Mouse (Mus musculus) hindbrain, postnatal 0 days (tissue): ENCODE results near the gene Tomm22. TPM values are rescaled to one million over a fixed set of nuclear protein-coding genes. Genes with fewer than 3 reads are reported as not detected.

Experiments
- ATAC-seq: fragments of 200-750 bp; cut with Nextera tagmentation; 2 replicates; pipeline ENCODE4 v1.8.0; 2017; ENCODE audit warnings: mild to moderate bottlenecking, moderate TSS enrichment, moderate library complexity
- DNase-seq: peaks from one replicate; pipeline ENCODE4 v3.0.0-alpha.2; 2015; ENCODE audit warnings: low spot score
- H3K27ac ChIP-seq: fragments of 300-500 bp; sonication (generic); 2 replicates; pipeline ENCODE4 v1.5.1; 2014; ENCODE audit warnings: mild to moderate bottlenecking
- H3K27me3 ChIP-seq: fragments of 300-500 bp; sonication (generic); 2 replicates; pipeline ENCODE4 v1.6.1; 2014; ENCODE audit warnings: low read length, mixed read lengths; ENCODE audit not compliant: insufficient read depth
- H3K36me3 ChIP-seq: fragments of 300-500 bp; sonication (generic); 2 replicates; pipeline ENCODE4 v1.6.1; 2014; ENCODE audit warnings: low read length, mixed read lengths; ENCODE audit not compliant: insufficient read depth
- H3K4me1 ChIP-seq: fragments of 300-500 bp; sonication (generic); 2 replicates; pipeline ENCODE4 v1.6.1; 2014; ENCODE audit warnings: antibody characterized with exemption, low read length, mixed read lengths; ENCODE audit not compliant: insufficient read depth
- H3K4me2 ChIP-seq: fragments of 300-500 bp; sonication (generic); 2 replicates; pipeline ENCODE4 v1.6.1; 2014; ENCODE audit warnings: low read depth, mild to moderate bottlenecking, low read length, moderate library complexity, mixed read lengths
- H3K4me3 ChIP-seq: fragments of 300-500 bp; sonication (generic); 2 replicates; pipeline ENCODE4 v1.5.1; 2014; ENCODE audit warnings: low read length
- H3K9ac ChIP-seq: fragments of 300-500 bp; sonication (generic); replicated peaks from 2 replicates; pipeline ENCODE4 v1.6.1; 2014; ENCODE audit warnings: mild to moderate bottlenecking, low read length, moderate library complexity, mixed read lengths
- H3K9me3 ChIP-seq: fragments of 300-500 bp; sonication (generic); 2 replicates; pipeline ENCODE4 v1.6.1; 2016; ENCODE audit warnings: low read length, mixed read lengths
- CTCF ChIP-seq: IDR thresholded peaks from 2 replicates; pipeline ENCODE4 v1.5.1; 2016; ENCODE audit warnings: antibody characterized with exemption, control low read depth, low read depth
- WGBS: fragments of 180-500 bp; shearing (Covaris S2); extraction: QIAGEN DNeasy Blood & Tissue Kit; methylation state at CpG from one replicate; pipeline ENCODE4 v1.1.7; 2014; 5-methylcytosine and 5-hydroxymethylcytosine counted together
- polyA plus RNA-seq: library from polyadenylated mRNA; unstranded; fragments of >200 nt; fragmentation: Nextera tagmentation; extraction: Ambion mirVana; gene quantifications from 2 replicates; pipeline ENCODE4 v1.2.1, GENCODE M21; 2015
- total RNA-seq: library from RNA; depleted of rRNA; stranded (reverse); fragments of >200 nt; gene quantifications from 2 replicates; pipeline ENCODE4 v1.2.3, GENCODE M21; 2014

Gene Tomm22
- total and polyA plus RNA-seq, 2 experiments from 2014 or later: 149 to 241 TPM

GRCm38 (mm10) chr15:79656451-79656850 is 14.2 kb upstream of the Tomm22 start:
- Histone ChIP-seq H3K27ac (no peak overlapping the region), H3K4me2 (no peak overlapping the region), H3K36me3 (no peaks in the 10 kb centered on the region), H3K27me3 (no peaks in the 10 kb centered on the region), H3K9me3 (no peaks in the 10 kb centered on the region), H3K4me1 (peaks cover 4% of the 10 kb centered on the region; the same call in 1 of the 2 replicates), H3K4me3 (no peak overlapping the region), H3K9ac (no peak overlapping the region)
- ATAC-seq (no peak), DNase-seq (no peak)
- WGBS: 73% methylated on average over 14 of the region's 14 CpGs
- no peak for TF ChIP-seq CTCF

DNA sequence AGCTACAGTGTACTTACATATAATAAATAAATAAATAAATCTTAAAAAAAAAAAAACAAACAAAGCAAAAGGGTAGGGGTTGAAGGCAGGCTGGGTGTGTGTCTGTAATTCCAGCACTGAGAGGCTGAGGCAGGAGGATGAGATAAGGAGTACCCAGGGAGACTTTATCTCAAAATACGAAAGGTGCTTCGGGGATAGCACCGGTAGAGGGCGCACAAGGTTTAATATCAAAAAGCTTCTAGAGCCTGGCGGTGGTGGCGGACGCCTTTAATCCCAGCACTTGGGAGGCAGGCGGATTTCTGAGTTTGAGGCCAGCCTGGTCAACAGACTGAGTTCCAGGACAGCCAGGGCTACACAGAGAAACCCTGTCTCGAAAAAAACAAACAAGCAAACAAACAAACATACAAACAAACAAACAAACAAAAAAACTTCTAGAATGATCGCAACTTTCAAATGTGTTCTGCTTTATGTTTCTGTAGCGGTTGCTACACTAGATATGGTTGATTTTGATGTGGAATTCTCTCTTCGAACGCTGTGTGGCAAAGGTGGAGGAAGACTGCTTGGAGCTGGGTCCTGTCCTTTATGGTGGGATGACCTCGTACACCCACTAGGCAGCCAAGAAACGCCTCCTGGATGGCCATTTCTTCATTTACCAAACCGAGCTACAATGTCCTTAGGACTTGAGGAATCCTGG is 12.7 kb upstream of the Tomm22 start:
- ATAC-seq (no peak; the same call in 1 of the 2 replicates), DNase-seq (peak; percentile 92)
- Histone ChIP-seq H3K27ac (peak overlapping the region; percentile 96), H3K36me3 (no peaks in the 10 kb centered on the region), H3K4me2 (peak overlapping the region; percentile 64), H3K4me3 (peak overlapping the region; percentile 83), H3K9me3 (no peaks in the 10 kb centered on the region), H3K9ac (peak overlapping the region; percentile 77), H3K4me1 (peaks cover 4% of the 10 kb centered on the region; the same call in 1 of the 2 replicates), H3K27me3 (no peaks in the 10 kb centered on the region)
- WGBS: 5% methylated on average over 16 of the region's 16 CpGs
- peak; percentile 65 for TF ChIP-seq CTCF

GRCm38 (mm10) chr15:79658531-79659375 is 11.9 kb upstream of the Tomm22 start, which contains the start of the genes Fam227a and Cby1:
TSS of gene Fam227a (minus strand) at chr15:79658956.
TSS of gene Cby1 (plus strand) at chr15:79659199.
- H3K4me2 ChIP-seq: peak within 1 kb of the TSS; percentile 64
- no peaks in the 10 kb centered on the region for H3K27me3 ChIP-seq
- under 1% methylated on average over 55 of the region's 55 CpGs for WGBS
- peaks cover 4% of the 10 kb centered on the region; the same call in 1 of the 2 replicates for H3K4me1 ChIP-seq
- H3K36me3 ChIP-seq: no peaks in the 10 kb centered on the region
- H3K27ac ChIP-seq: peak within 1 kb of the TSS; percentile 96
- peak within 1 kb of the TSS; percentile 83 for H3K4me3 ChIP-seq
- DNase-seq: peak; percentile 96
- TF ChIP-seq CTCF: no peak
- ATAC-seq: peak; percentile 91
- peak within 1 kb of the TSS; percentile 77 for H3K9ac ChIP-seq
- H3K9me3 ChIP-seq: no peaks in the 10 kb centered on the region

DNA sequence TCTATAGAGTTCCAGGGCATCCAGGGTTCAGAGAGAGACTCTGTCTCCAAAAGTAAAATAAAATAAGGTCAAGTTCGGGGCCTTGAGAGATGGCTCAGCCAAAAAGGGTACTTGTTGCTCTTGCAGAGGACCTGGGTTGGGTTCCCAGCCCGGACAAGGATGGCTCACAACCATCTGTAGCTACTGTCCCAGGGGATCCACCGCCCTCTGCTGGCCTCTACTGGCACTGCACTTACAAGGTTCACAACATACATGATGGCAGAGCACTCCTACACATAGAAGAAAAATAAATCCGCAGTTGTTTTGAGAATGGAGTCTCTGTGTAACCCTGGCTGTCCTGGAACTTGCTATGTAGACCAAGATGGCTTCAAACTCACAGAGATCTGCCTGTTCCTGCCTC is 8.8 kb upstream of the Tomm22 start:
- H3K9ac ChIP-seq: no peak overlapping the region
- no peak for ATAC-seq
- H3K36me3 ChIP-seq: peaks cover 11% of the 10 kb centered on the region
- WGBS: 74% methylated on average over 4 of the region's 4 CpGs
- no peak overlapping the region for H3K27ac ChIP-seq
- H3K4me1 ChIP-seq: peaks cover 4% of the 10 kb centered on the region; the same call in 1 of the 2 replicates
- DNase-seq: no peak
- H3K9me3 ChIP-seq: no peaks in the 10 kb centered on the region
- H3K4me3 ChIP-seq: no peak overlapping the region
- no peak overlapping the region for H3K4me2 ChIP-seq
- TF ChIP-seq CTCF: peak; percentile 59
- H3K27me3 ChIP-seq: no peaks in the 10 kb centered on the region

GRCm38 (mm10) chr15:79664666-79665065 is 6.0 kb upstream of the Tomm22 start:
- Histone ChIP-seq H3K4me2 (no peak overlapping the region), H3K27me3 (no peaks in the 10 kb centered on the region), H3K4me3 (no peak overlapping the region), H3K9me3 (no peaks in the 10 kb centered on the region), H3K4me1 (peaks cover 3% of the 10 kb centered on the region; the same call in 1 of the 2 replicates), H3K9ac (no peak overlapping the region), H3K36me3 (peaks cover 14% of the 10 kb centered on the region), H3K27ac (no peak overlapping the region)
- DNase-seq (no peak), ATAC-seq (no peak)
- 89% methylated on average over 8 of the region's 8 CpGs for WGBS
- no peak for TF ChIP-seq CTCF

- peak; percentile 32 for DNase-seq
- TF ChIP-seq CTCF: peak; percentile 44
- H3K9ac ChIP-seq: no peak overlapping the region
- peaks cover 29% of the 10 kb centered on the region for H3K36me3 ChIP-seq
- no peak overlapping the region for H3K4me3 ChIP-seq
- H3K4me2 ChIP-seq: no peak overlapping the region
- no peak overlapping the region for H3K27ac ChIP-seq
- no peaks in the 10 kb centered on the region for H3K9me3 ChIP-seq
- 0 out of 2 replicates have a peak, but pooled peaks cover 3% of the 10 kb centered on the region for H3K4me1 ChIP-seq
- WGBS: 68% methylated on average over 10 of the region's 10 CpGs
- H3K27me3 ChIP-seq: no peaks in the 10 kb centered on the region
- ATAC-seq: no peak
Observed at GRCm38 (mm10) chr15:79669195-79669594, 1.5 kb upstream of the Tomm22 start.
